Mouse (Mus musculus) brain, embryonic 14.5 days (tissue): Measurements from ENCODE around the gene Atg10.

Source experiments
- CTCF ChIP-seq: fragments of 200-500 bp; IDR thresholded peaks from 2 replicates; pipeline ENCODE4 v1.5.1; 2012; ENCODE audit warnings: inconsistent platforms, mild to moderate bottlenecking, moderate library complexity, borderline replicate concordance; ENCODE audit not compliant: insufficient read depth, insufficient read length; ENCODE audit errors: extremely low read depth
- POLR2A ChIP-seq: fragments of 200-500 bp; IDR thresholded peaks from 2 replicates; pipeline ENCODE4 v1.6.1; 2012; ENCODE audit warnings: mild to moderate bottlenecking, inconsistent platforms, borderline replicate concordance; ENCODE audit not compliant: poor library complexity, insufficient read depth, insufficient read length, severe bottlenecking; ENCODE audit errors: extremely low read depth

- TF ChIP-seq CTCF (no peak), POLR2A (no peak)
These were observed 658 bp upstream of the Atg10 start for GRCm38 (mm10) chr13:91224438-91224814.
